Mouse (Mus musculus): ENCODE results near the gene Dip2c. TPM values are rescaled to one million over a fixed set of nuclear protein-coding genes. Genes with fewer than 3 reads are reported as not detected.

Dip2c gene
- polyA plus RNA-seq, 1 experiment: 24.8 TPM

GRCm38 (mm10) chr13:9504118-9504856 is 228.0 kb downstream of the Dip2c start:
- Histone ChIP-seq H3K27ac (ENCODE audit: insufficient read depth, low read length) (no peak overlapping the region), H3K4me1 (ENCODE audit: control insufficient read depth, insufficient read depth, low read length) (peaks cover 5% of the 10 kb centered on the region), H3K4me3 (ENCODE audit: insufficient read depth, low read length) (no peak overlapping the region)
- TF ChIP-seq CTCF (IDR thresholded peaks at IDR 0.05; ENCODE audit: extremely low read depth, insufficient read depth, low read length): no peak
- no peak for TF ChIP-seq POLR2A (IDR thresholded peaks at IDR 0.05; ENCODE audit: extremely low read depth, insufficient read depth, low read length)

GRCm38 (mm10) chr13:9538556-9538955 is 262.2 kb downstream of the Dip2c start:
- peaks cover 4% of the 10 kb centered on the region; the same call in 1 of the 2 replicates for H3K4me1 ChIP-seq (ENCODE audit: control insufficient read depth, insufficient read depth, low read length)
- H3K27ac ChIP-seq (ENCODE audit: insufficient read depth, low read length): no peak overlapping the region
- no peak overlapping the region for H3K4me3 ChIP-seq (ENCODE audit: insufficient read depth, low read length)
- no peak for TF ChIP-seq POLR2A (IDR thresholded peaks at IDR 0.05; ENCODE audit: extremely low read depth, insufficient read depth, low read length)

DNA sequence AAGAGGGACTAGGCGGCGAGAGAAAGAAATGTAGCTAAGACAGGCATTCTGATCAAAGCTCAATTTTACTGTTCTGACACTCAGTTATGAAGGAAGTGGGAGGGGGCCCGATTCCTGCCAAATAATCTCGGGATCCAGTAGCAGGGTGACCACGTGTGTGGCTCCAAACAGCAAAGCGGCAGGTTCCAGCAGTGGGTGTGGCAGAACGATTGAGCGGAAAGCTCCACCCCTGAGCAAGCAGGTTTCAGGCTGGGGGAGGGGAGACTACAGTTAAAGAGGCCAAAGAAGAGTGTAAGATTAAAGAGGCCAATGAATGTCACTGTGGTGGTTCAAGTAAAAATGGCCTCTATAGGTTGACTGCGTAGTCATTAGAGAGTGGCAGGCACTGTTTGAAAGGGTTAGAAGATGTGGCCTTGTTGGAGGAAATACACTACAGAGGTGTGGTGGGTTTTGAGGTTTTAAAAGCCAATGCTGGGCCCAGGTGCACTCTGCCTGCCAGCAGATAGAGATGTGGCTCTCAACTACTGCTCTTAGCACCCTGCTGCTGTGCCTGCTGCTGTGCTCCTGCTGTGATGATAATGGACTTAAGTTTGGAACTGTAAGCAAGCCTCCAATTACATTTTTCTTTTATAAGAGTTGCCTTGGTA is 271.5 kb downstream of the Dip2c start:
- Histone ChIP-seq H3K4me3 (ENCODE audit: insufficient read depth, low read length) (no peak overlapping the region), H3K4me1 (ENCODE audit: control insufficient read depth, insufficient read depth, low read length) (no peaks in the 10 kb centered on the region; the same call in 1 of the 2 replicates), H3K27ac (ENCODE audit: insufficient read depth, low read length) (no peak overlapping the region)
- TF ChIP-seq POLR2A (IDR thresholded peaks at IDR 0.05; ENCODE audit: extremely low read depth, insufficient read depth, low read length) (no peak), CTCF (IDR thresholded peaks at IDR 0.05; ENCODE audit: extremely low read depth, insufficient read depth, low read length) (no peak)

DNA sequence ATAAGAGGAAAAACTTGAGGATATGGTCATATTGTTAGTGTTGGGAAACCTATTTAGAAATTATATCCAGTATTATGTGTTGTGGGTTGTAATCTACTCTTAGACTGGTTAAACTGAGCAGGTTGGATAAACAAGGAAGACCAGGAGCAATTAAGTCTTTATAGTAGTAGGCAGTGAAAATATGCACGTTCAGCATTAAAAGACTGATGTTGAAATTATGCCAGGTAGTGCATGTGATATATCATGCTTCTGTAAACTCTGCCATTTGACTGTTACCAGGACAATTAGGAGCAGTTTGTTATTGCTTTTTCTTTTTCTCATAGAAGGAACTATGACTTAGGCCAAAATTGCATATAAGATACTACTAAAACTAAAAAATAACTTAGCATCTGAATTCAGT is 285.8 kb downstream of the Dip2c start:
- Histone ChIP-seq H3K4me1 (ENCODE audit: control insufficient read depth, insufficient read depth, low read length) (no peaks in the 10 kb centered on the region), H3K4me3 (ENCODE audit: insufficient read depth, low read length) (no peak overlapping the region), H3K27ac (ENCODE audit: insufficient read depth, low read length) (no peak overlapping the region)
- TF ChIP-seq POLR2A (IDR thresholded peaks at IDR 0.05; ENCODE audit: extremely low read depth, insufficient read depth, low read length): no peak
- TF ChIP-seq CTCF (IDR thresholded peaks at IDR 0.05; ENCODE audit: extremely low read depth, insufficient read depth, low read length): no peak

- Histone ChIP-seq H3K27ac (ENCODE audit: insufficient read depth, low read length) (no peak overlapping the region), H3K4me1 (ENCODE audit: control insufficient read depth, insufficient read depth, low read length) (no peaks in the 10 kb centered on the region), H3K4me3 (ENCODE audit: insufficient read depth, low read length) (no peak overlapping the region)
- TF ChIP-seq CTCF (IDR thresholded peaks at IDR 0.05; ENCODE audit: extremely low read depth, insufficient read depth, low read length) (peak; percentile 45), POLR2A (IDR thresholded peaks at IDR 0.05; ENCODE audit: extremely low read depth, insufficient read depth, low read length) (no peak)
These were observed 286.6 kb downstream of the Dip2c start for GRCm38 (mm10) chr13:9562921-9563320.

DNA sequence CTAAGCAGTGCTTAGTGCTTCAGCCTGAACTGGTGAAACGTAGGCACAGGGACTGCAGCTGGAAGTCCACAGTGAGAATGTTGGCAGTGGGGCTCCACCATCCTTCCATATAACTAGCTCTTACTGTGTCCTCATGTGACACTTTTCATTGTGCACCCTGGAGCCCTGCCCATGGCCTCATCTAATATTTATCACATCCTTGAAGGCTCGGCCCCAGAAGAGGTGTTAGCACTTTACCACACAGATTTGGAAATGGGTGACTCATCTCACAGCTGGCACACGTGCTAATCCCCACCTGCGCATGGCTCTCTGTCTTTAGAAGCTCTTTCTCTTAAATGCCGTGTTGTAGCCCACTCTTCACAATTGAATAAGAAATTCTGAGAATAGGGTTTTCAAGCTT is 292.5 kb downstream of the Dip2c start:
- Histone ChIP-seq H3K4me1 (ENCODE audit: control insufficient read depth, insufficient read depth, low read length) (no peaks in the 10 kb centered on the region), H3K27ac (ENCODE audit: insufficient read depth, low read length) (no peak overlapping the region), H3K4me3 (ENCODE audit: insufficient read depth, low read length) (no peak overlapping the region)
- TF ChIP-seq CTCF (IDR thresholded peaks at IDR 0.05; ENCODE audit: extremely low read depth, insufficient read depth, low read length) (no peak), POLR2A (IDR thresholded peaks at IDR 0.05; ENCODE audit: extremely low read depth, insufficient read depth, low read length) (no peak)

- no peak overlapping the region for H3K4me3 ChIP-seq (ENCODE audit: insufficient read depth, low read length)
- no peaks in the 10 kb centered on the region for H3K4me1 ChIP-seq (ENCODE audit: control insufficient read depth, insufficient read depth, low read length)
- H3K27ac ChIP-seq (ENCODE audit: insufficient read depth, low read length): no peak overlapping the region
- no peak for TF ChIP-seq CTCF (IDR thresholded peaks at IDR 0.05; ENCODE audit: extremely low read depth, insufficient read depth, low read length)
- no peak for TF ChIP-seq POLR2A (IDR thresholded peaks at IDR 0.05; ENCODE audit: extremely low read depth, insufficient read depth, low read length)
These were observed 300.4 kb downstream of the Dip2c start for GRCm38 (mm10) chr13:9576686-9577085.

GRCm38 (mm10) chr13:9578456-9578855 is 302.1 kb downstream of the Dip2c start:
- Histone ChIP-seq H3K4me3 (ENCODE audit: insufficient read depth, low read length) (no peak overlapping the region), H3K4me1 (ENCODE audit: control insufficient read depth, insufficient read depth, low read length) (no peaks in the 10 kb centered on the region), H3K27ac (ENCODE audit: insufficient read depth, low read length) (no peak overlapping the region)
- TF ChIP-seq CTCF (IDR thresholded peaks at IDR 0.05; ENCODE audit: extremely low read depth, insufficient read depth, low read length): no peak
- TF ChIP-seq POLR2A (IDR thresholded peaks at IDR 0.05; ENCODE audit: extremely low read depth, insufficient read depth, low read length): no peak

DNA sequence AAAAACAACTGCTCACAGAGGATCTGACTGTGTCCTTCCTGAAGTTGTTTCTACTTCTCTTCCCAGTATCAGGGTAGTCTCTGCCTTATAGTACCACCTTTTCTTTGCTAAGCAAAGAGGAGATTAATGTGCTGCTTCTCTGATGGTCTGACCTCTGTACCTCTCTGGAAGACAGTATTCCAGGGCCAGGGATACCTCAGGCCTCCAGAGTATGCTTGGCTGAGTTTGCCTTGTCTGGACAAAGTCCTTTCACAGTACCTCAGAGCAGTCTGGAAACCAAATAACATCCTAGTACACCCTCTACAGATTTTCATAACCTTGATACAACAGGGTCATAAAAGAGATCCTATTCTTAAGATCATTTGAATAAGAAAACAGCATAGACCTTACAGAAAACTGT is 305.5 kb downstream of the Dip2c start:
- Histone ChIP-seq H3K27ac (ENCODE audit: insufficient read depth, low read length) (no peak overlapping the region), H3K4me1 (ENCODE audit: control insufficient read depth, insufficient read depth, low read length) (peaks cover 2% of the 10 kb centered on the region; the same call in 1 of the 2 replicates), H3K4me3 (ENCODE audit: insufficient read depth, low read length) (no peak overlapping the region)
- TF ChIP-seq POLR2A (IDR thresholded peaks at IDR 0.05; ENCODE audit: extremely low read depth, insufficient read depth, low read length) (no peak), CTCF (IDR thresholded peaks at IDR 0.05; ENCODE audit: extremely low read depth, insufficient read depth, low read length) (no peak)

DNA sequence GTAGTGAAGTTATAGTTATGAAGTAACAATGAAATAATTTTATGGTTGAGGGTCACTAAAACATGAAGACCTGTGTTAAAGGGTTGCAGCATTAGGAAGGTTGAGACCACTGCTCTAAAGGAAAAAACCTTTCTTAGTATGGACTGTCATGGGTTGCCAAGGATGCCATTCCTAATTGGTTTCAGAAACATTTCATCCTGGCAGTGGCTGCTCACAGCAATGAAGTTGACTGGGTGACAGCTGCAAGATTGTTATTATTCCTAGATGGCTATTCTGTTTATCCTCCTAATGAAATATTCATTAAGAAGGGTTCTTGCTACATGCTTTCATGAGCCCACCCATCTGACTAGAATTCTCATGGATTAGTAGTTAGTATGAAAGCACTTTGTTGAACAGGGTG is 307.3 kb downstream of the Dip2c start:
- TF ChIP-seq CTCF (IDR thresholded peaks at IDR 0.05; ENCODE audit: extremely low read depth, insufficient read depth, low read length) (no peak), POLR2A (IDR thresholded peaks at IDR 0.05; ENCODE audit: extremely low read depth, insufficient read depth, low read length) (no peak)
- H3K4me3 ChIP-seq (ENCODE audit: insufficient read depth, low read length): no peak overlapping the region
- peaks cover 3% of the 10 kb centered on the region; the same call in 1 of the 2 replicates for H3K4me1 ChIP-seq (ENCODE audit: control insufficient read depth, insufficient read depth, low read length)

More for the DNA sequence above, 307.3 kb downstream of the Dip2c start:
- H3K27ac ChIP-seq (ENCODE audit: insufficient read depth, low read length): no peak overlapping the region

Measured in cortical plate, adult 2 months (tissue).